Mouse (Mus musculus): ENCODE results near the gene Gm13119. TPM values are rescaled to one million over a fixed set of nuclear protein-coding genes. Genes with fewer than 3 reads are reported as not detected.

Gene Gm13119
- polyA plus RNA-seq, 1 experiment = not detected

DNA sequence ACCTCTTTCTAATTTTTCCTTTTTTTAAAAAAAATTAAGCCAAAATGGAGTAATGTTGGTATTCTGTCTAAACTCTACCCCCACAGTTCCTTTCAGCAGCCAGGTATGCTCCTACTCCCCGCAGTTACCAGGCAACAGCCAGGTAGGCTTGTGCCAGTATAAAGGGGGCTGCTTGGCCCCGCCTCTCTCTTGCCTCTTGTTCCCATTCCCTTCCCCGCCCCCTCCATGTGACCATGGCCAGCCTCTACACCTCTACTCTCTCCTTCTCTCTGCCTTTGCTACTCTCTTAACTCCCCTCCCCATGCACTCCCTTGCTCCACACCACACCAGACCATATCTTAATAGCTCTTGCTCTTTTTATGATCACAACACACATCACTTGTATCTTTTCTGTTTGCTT, 48.5 kb downstream of the Gm13119 start:
- WGBS = 57% methylated on average over 3 of the region's 3 CpGs
- no peak overlapping the region for H3K27ac ChIP-seq (ENCODE audit: insufficient read depth, low read length)
- no peaks in the 10 kb centered on the region for H3K27me3 ChIP-seq (ENCODE audit: control insufficient read depth, insufficient read depth, low read length)
- H3K4me3 ChIP-seq (replicated peaks; ENCODE audit: insufficient read depth, low read depth, low read length) = no peak overlapping the region
- TF ChIP-seq POLR2A (IDR thresholded peaks at IDR 0.05; ENCODE audit: borderline replicate concordance, insufficient read depth, low read length) = no peak
- TF ChIP-seq CTCF (IDR thresholded peaks at IDR 0.05; ENCODE audit: borderline replicate concordance, insufficient read depth, low read depth, low read length) = no peak
- DNase-seq = no peak
- H3K4me1 ChIP-seq (ENCODE audit: control insufficient read depth, insufficient read depth, low read length) = no peaks in the 10 kb centered on the region

DNA sequence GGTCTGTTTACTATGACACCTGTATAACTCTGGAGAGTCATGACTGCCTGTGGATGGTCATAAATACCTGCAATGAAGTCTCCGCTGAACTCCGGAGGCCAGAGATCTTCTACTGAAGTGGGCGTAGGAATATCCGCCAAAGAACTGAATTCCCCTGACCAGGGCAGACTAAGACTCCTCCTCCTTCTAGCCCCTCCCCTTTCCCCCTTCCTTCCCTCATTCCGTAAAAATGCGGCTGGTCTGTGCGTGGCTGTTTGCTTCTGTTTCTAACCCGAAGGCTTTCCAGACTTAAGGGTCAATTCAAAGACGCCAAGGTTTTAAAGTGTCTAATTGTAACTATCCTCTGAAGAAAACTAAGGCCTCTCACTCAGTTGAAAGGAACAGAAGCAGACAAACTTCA, 50.5 kb downstream of the Gm13119 start, which contains the start of gene Pramef12:
Gene Pramef12, minus strand, starts transcription at position 175 of the 400 bp plus-strand sequence.
- H3K27ac ChIP-seq (ENCODE audit: insufficient read depth, low read length) = no peak within 1 kb of the TSS
- no peak for TF ChIP-seq POLR2A (IDR thresholded peaks at IDR 0.05; ENCODE audit: borderline replicate concordance, insufficient read depth, low read length)
- no peak for TF ChIP-seq CTCF (IDR thresholded peaks at IDR 0.05; ENCODE audit: borderline replicate concordance, insufficient read depth, low read depth, low read length)
- H3K4me1 ChIP-seq (ENCODE audit: control insufficient read depth, insufficient read depth, low read length) = no peaks in the 10 kb centered on the region
- 84% methylated on average over 9 of the region's 9 CpGs for WGBS
- H3K27me3 ChIP-seq (ENCODE audit: control insufficient read depth, insufficient read depth, low read length) = no peaks in the 10 kb centered on the region
- DNase-seq = no peak
- no peak within 1 kb of the TSS for H3K4me3 ChIP-seq (replicated peaks; ENCODE audit: insufficient read depth, low read depth, low read length)

Other genes starting within 250 kb of the Gm13119 start
- gene Oog3, start 195.3 kb upstream of the Gm13119 start, polyA plus RNA-seq (2012; rRNA removed) = not detected in 2 replicates
- gene Oog2, start 167.2 kb upstream of the Gm13119 start, polyA plus RNA-seq (2012; rRNA removed) = not detected in 2 replicates
- not detected in 2 replicates for gene C87977, start 144.6 kb upstream of the Gm13119 start, polyA plus RNA-seq (2012; rRNA removed)
- gene Pramel5, start 77.5 kb upstream of the Gm13119 start, polyA plus RNA-seq (2012; rRNA removed) = not detected in 2 replicates
- not detected in 2 replicates for gene Gm13128, start 27.7 kb upstream of the Gm13119 start, polyA plus RNA-seq (2012; rRNA removed)
- gene Pramef20, start 20.0 kb downstream of the Gm13119 start, polyA plus RNA-seq (2012; rRNA removed) = not detected in 2 replicates
- not detected in 2 replicates for gene Pramef12, start 50.5 kb downstream of the Gm13119 start, polyA plus RNA-seq (2012; rRNA removed)
- not detected in 2 replicates for gene 1700012P22Rik, start 80.8 kb downstream of the Gm13119 start, polyA plus RNA-seq (2012; rRNA removed)
- not detected in 2 replicates for gene Gm9944, start 95.4 kb downstream of the Gm13119 start, polyA plus RNA-seq (2012; rRNA removed)
- gene Aadacl3, start 105.8 kb downstream of the Gm13119 start, polyA plus RNA-seq (2012; rRNA removed) = not detected in 2 replicates
- not detected in 2 replicates for gene 9430007A20Rik, start 161.9 kb downstream of the Gm13119 start, polyA plus RNA-seq (2012; rRNA removed)
- gene Gm13124, start 207.2 kb downstream of the Gm13119 start, polyA plus RNA-seq (2012; rRNA removed) = not detected in 2 replicates

Measured in cerebellum, adult 2 months (tissue).